Mouse (Mus musculus) myocyte (in vitro differentiated cells): Measurements from ENCODE around the gene Gm14190.

Experiments used
- MYOD1 ChIP-seq, 3 experiments: IDR thresholded peaks; one replicate each; pipeline ENCODE4 v1.6.1; 2011; ENCODE audit warnings: control low read depth in 2 of 3, low read depth in 2 of 3, mild to moderate bottlenecking in 2 of 3, moderate library complexity in 1 of 3; ENCODE audit not compliant: insufficient read length in 2 of 3, control insufficient read depth in 1 of 3
- MYOG ChIP-seq, 3 experiments: IDR thresholded peaks; one replicate each; pipeline ENCODE4 v1.6.1; 2011; ENCODE audit warnings: control low read depth in 2 of 3, low read depth in 2 of 3, mild to moderate bottlenecking in 2 of 3; ENCODE audit not compliant: insufficient read length in 2 of 3, control insufficient read depth in 1 of 3, insufficient read depth in 1 of 3
- POLR2A ChIP-seq: IDR thresholded peaks from one replicate; pipeline ENCODE4 v1.6.1; 2011; ENCODE audit warnings: low read depth, mild to moderate bottlenecking, control low read depth, moderate library complexity; ENCODE audit not compliant: insufficient read length
- SRF ChIP-seq: IDR thresholded peaks from one replicate; pipeline ENCODE4 v1.6.1; 2011; ENCODE audit warnings: low read depth; ENCODE audit not compliant: control insufficient read depth, insufficient read length
- TCF12 ChIP-seq: IDR thresholded peaks from one replicate; pipeline ENCODE4 v1.6.1; 2011; ENCODE audit warnings: mild to moderate bottlenecking, control low read depth; ENCODE audit not compliant: poor library complexity, insufficient read depth, severe bottlenecking
- USF1 ChIP-seq: IDR thresholded peaks from one replicate; pipeline ENCODE4 v1.6.1; 2011; ENCODE audit warnings: low read depth, mild to moderate bottlenecking, control low read depth, moderate library complexity

GRCm38 (mm10) chr11:99665860-99666259 is 24.7 kb downstream of the Gm14190 start, which contains the start of gene Krtap4-6:
- TF ChIP-seq POLR2A (no peak), MYOG (IDR thresholded peaks at IDR 0.05; ENCODE audit: control insufficient read depth in 1 of 3, insufficient read depth in 1 of 3, insufficient read length in 2 of 3, low read depth in 2 of 3) (no peak), TCF12 (no peak), SRF (no peak), USF1 (no peak), MYOD1 (IDR thresholded peaks at IDR 0.05; ENCODE audit: control insufficient read depth in 1 of 3, insufficient read length in 2 of 3, low read depth in 2 of 3) (no peak)
